Mouse (Mus musculus): ENCODE measurements at regions not wholly inside any gene's neighbourhood (a gene's known extent, or its start where the extent isn't known, plus 50 kb on each side); places are given as distances from the start of the nearest gene placed in this dataset.
A peak's percentile ranks its signal among the peaks of the same experiment; 100 is the strongest.
"Not testable (repeated sequence)": the region's sequence is repeated elsewhere in the genome, so short reads cannot be mapped to it uniquely, and the experiment has no call there.

DNA sequence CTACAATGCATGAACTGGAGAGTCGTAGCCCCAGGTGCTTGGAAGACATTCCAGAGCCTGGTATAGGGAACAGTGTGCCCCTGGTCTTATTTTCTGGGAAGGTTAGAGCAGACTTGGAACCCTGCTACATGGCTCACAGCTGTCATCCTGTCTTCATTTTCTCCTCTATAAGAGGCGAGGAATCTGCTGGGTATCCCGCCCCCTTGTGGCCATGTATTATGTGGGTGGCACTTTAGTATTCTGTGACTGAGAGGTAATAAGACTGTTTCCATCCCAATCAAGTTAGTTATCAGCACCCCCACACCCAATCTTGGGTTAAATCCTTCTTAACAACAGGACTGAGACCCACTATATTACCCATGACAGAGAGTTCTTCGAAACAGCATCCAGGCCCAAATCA, 69.4 kb upstream of the Erap1 start:
- 0 out of 2 replicates have a peak, but pooled peaks have one; percentile 11 for TF ChIP-seq CTCF (conservative IDR thresholded peaks at IDR 0.05; ENCODE audit: insufficient read depth, insufficient read length, low read depth, low read length)
- TF ChIP-seq POLR2A (IDR thresholded peaks at IDR 0.05; ENCODE audit: low read depth, low read length) = not testable (repeated sequence)

All from kidney, adult 2 months (tissue).